Mouse (Mus musculus): ENCODE measurements around the gene Gpc5.

Gpc5 gene

GRCm38 (mm10) chr14:115369611-115370167 is 277.7 kb downstream of the Gpc5 start:
- DNase-seq (ENCODE audit: low spot score): no peak

- DNase-seq (ENCODE audit: low spot score): no peak
Measured at GRCm38 (mm10) chr14:115371131-115371530, 279.1 kb downstream of the Gpc5 start.

DNA sequence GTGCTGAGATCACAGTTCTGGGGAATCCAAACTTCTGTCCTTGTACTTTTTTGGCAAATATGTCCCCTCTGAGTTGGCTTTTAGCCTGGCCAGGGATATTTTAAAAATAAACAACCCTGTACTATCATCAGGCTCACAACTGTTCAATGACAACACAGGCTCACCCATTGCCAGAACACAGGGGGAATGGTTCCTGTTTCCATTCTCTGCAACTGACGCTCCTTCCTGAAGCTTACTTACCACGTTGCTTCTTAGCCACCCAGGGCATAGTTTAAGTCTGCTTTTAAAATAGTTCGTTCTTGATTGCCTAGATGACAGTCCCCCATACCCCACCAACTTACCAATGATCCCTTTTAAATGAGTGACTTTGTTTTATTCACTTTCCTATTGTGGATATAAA is 299.8 kb downstream of the Gpc5 start:
- no peak for DNase-seq (ENCODE audit: low spot score)

GRCm38 (mm10) chr14:115392894-115393524 is 301.0 kb downstream of the Gpc5 start:
- no peak for DNase-seq (ENCODE audit: low spot score)

- DNase-seq (ENCODE audit: low spot score): no peak
Measured at GRCm38 (mm10) chr14:115406596-115406995, 314.6 kb downstream of the Gpc5 start.

- DNase-seq (ENCODE audit: low spot score): no peak
Measured at GRCm38 (mm10) chr14:115407309-115407930, 315.4 kb downstream of the Gpc5 start.

DNA sequence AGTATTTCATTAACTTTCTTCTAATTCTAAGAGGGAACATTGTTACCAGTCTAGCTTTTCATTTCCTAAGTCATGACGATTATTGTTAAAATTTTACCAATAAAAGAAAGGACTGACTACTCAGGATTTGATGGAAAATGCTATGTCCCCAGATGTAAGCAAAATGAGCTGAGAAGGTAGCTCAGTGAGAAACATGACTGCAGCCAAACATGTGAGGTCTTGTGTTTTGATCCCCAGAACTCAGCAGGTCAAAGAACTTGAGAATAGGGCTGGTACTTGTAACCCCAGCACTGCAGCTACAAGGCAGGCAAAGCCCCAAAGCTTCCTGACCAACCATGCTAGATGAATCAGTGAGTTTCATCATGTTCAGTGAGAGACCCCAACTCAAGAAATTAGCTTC is 318.9 kb downstream of the Gpc5 start:
- no peak for DNase-seq (ENCODE audit: low spot score)

GRCm38 (mm10) chr14:115411513-115412174 is 319.6 kb downstream of the Gpc5 start:
- no peak for DNase-seq (ENCODE audit: low spot score)

DNA sequence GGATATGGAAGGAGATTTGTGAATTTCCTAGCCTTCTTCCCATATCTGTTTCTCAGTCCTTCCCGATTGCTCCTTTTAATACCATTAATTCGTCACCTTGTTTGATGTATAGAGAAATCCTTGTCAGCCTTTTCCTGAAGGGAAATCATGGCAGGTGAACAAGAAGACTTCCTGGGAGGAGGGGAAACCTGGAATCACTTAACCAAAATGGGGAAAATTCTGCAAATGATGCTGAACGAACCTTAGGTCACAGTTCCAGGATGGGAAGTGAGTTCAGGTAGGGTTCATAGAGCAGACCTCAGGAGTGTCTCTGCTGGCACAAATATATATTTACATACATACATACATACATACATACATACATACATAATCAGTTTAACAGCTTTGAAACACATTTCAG is 320.8 kb downstream of the Gpc5 start:
- no peak for DNase-seq (ENCODE audit: low spot score)

DNA sequence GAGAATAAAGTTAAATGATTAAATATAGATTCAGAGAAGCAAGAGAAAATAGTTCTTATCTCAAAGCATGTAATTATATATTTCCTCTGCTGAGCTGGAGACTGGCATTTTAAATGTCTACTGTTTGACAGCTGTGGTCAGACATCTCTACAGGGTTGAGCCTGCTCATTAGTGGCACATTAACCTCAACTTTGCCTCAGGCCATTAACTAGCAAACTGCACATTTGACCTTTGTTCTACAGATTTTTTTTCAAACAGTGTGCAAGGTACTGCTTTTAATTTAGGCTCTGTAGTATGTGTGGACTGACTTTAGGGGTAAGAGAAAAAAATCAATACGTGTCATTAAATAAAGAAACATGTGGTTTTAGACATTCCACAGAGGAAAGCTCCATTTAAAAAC is 321.4 kb downstream of the Gpc5 start:
- no peak for DNase-seq (ENCODE audit: low spot score)

- DNase-seq (ENCODE audit: low spot score): no peak
Measured at GRCm38 (mm10) chr14:115414545-115414944, 322.5 kb downstream of the Gpc5 start.

DNA sequence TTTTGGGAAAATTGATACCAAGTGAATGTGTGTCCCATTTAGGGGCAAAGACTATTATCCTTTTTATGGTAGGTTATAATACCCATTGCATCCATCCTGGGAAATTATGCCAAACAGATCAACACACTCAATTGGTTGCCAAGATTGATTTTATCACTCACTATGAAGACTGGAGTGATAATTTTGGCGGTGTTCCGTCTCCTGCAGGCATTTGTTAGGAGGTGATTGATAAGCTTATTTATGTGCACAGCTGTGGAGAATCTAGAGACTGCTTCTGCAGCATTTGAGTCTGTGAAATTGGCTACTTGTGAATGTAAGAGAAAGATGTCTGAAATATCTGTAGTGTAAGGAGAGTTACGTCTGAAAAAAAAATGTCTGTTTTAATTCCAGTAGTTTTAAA is 340.0 kb downstream of the Gpc5 start:
- DNase-seq (ENCODE audit: low spot score): no peak

GRCm38 (mm10) chr14:115432368-115432767 is 340.4 kb downstream of the Gpc5 start:
- no peak for DNase-seq (ENCODE audit: low spot score)

DNA sequence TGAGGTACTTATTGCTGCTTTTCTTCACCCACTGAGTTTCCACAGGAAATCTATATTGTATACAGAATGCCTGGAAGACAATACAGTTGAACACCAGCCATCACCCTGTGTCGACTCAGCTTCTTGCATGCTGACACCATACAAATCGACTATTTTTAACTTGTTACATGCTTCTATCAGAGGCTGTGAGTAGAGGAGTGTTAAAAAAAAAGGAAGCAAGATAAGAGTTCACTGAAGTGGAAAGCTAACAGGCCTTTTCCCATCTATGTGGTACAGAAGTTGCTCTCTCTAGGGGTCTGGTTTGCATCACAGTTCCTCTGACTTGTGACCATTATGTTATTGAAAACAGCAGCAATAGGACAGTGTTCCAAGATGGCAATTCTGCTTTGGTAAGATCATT is 344.6 kb downstream of the Gpc5 start:
- DNase-seq (ENCODE audit: low spot score): no peak

DNA sequence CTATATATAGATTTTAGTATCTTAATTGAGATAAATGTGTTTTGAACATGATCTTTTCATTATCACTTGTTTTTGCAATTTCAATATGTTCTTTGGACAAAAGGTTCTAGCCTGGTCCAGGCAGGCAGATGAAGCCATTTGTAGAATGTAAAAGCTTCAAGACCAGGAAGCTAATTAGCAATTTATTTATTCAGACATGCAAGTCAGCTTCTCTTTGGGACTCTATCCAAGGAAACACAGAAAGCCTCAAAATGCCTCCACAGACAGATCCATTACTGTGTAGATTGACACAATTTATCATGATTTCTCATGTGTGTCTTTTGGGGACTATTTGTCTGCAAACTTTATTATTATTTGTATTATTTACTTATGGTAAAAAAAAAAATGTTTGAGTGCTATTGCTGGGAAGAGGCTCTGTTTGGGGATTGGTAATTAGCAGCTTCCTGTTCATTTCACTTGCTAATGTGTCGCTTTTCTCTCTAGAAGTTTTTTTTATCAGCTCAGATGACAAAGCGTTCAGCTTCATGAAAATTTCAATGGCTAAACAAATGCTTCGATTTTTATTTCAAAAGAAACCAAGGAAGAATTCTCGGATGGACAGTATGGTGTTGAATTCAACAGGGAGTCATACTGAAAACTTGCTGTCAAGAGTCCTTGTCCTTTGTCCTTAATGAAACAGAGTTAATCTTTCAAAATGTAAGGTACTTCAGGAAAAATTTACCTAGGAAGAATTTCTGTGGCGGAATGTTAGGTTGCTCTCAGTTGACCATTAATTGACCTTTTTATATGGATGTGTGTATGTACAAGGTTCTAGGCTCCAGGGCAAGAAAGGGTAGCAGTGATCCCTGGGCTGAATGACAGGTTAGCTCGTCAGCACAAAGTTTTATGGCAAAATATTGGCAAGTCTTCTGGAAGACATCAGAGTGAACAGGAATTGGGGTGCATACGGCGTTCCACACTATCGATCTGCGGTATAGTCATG is 353.1 kb downstream of the Gpc5 start:
- no peak for DNase-seq (ENCODE audit: low spot score)

DNA sequence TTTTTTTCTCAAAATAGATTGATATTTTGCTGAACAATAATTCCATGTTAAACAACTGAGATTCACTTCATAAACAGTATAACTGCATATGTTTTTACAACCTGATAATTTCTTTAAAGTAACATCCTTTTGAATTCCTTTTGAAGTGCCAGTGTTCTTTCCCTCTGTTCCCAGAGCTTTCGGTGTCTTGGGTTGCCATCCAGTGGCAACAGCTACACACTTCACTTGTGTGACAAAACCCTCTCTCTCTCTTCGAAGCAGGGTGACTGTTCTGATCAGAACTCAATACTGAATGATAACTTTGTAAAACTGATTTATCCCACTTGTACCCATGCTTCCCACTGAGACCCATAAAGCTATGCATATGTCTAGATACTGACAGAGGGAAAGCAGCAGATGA is 358.9 kb downstream of the Gpc5 start:
- no peak for DNase-seq (ENCODE audit: low spot score)

DNA sequence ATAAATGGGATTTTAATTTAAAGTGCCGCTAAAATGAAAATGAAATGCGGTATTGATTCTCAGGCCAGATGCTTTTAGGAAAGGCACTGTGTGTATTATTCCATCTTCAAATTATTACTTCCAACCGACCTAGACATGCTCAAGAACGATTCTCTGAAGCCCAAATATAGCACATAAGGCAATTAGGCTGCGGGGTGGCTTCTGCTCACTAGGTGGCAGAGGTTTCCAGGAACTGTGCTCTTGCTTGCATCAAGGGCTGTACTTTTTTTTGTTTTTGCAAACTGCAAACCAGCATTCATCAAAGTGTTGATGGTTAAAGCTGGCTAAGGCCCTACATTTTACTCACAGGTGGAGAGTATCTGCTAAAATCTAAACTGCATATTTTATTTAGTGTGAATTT is 375.9 kb downstream of the Gpc5 start:
- no peak for DNase-seq (ENCODE audit: low spot score)

GRCm38 (mm10) chr14:115475234-115475633 is 383.2 kb downstream of the Gpc5 start:
- no peak for DNase-seq (ENCODE audit: low spot score)

- DNase-seq (ENCODE audit: low spot score): no peak
Measured at GRCm38 (mm10) chr14:115477360-115477759, 385.3 kb downstream of the Gpc5 start.

DNA sequence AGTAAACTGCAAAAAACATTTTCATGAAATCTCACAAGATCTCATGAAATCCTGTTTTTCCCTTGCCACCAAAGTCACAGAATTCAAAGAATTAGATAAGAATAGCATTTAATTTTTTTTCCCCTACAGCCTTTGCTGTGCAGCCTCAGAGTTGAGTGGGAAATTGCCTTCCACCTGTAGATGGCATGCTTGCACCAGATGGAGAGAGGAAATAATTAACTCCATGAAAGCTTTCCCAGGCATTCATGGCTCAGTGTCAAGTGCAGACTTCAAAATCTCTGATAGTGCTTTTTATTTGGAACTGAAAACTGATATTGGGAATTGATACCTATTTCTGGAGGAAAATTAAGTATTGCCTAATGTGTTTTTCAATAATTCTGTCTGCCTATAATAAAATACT is 393.1 kb downstream of the Gpc5 start:
- no peak for DNase-seq (ENCODE audit: low spot score)

DNA sequence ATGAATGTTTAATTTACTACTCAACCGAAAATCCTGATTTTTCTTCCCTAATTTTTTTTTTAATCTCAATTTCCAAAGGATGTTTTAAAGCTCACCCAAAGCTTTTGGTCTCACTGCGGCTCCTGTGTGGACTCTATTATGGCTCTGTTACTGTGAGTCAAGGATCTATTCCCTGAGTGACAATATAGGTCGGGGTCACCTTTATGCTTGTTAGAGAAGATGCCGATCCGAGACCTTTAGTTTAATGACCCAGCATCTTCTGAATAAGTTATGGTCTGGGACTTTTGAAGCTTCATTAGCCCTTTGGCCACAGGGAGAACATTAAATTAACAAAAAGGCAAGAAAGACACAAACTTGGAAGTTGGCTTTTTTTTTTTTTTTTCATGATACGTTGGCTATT is 408.8 kb downstream of the Gpc5 start:
- no peak for DNase-seq (ENCODE audit: low spot score)

All from urinary bladder, postnatal 10 days (tissue).